Mouse (Mus musculus) spleen, adult 2 months (tissue): ENCODE results near the gene Mthfd1.

Source experiments
- CTCF ChIP-seq: fragments of 200-500 bp; IDR thresholded peaks from 2 replicates; pipeline ENCODE4 v1.5.1; 2011; ENCODE audit warnings: mild to moderate bottlenecking, inconsistent platforms; ENCODE audit not compliant: insufficient read depth, insufficient read length, insufficient replicate concordance; ENCODE audit errors: extremely low read depth
- POLR2A ChIP-seq: fragments of 200-500 bp; IDR thresholded peaks from 2 replicates; pipeline ENCODE4 v1.6.1; 2011; ENCODE audit warnings: low read depth, low read length, inconsistent platforms

DNA sequence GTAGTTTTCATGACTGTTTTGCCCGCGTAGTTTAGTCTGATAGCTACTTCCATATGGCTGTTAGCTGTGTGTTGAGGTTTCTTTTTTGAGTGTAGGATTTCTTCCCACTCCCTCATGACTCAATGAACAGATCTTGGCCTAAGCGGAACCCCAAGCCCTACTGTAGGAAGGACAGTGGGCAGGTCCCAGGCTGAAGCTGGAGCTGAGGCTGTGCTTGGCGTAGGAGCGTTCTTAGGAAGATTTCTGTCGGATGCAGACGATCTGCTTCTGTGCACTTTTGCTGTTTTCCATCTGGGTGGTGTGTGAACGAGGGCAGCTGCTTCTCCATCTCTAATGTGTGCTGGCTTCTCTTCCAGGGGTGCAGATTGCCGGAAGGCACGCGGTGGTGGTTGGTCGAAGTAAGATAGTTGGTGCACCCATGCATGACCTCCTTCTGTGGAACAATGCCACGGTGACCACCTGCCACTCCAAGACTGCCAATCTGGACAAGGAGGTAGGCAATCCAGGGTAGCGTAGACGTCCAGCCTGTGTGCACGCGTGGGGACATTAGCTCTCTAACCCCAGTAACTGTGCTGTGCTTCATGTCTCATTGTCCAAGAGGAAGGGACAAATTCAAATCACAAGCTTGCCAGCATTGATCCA lies 27.6 kb downstream of the Mthfd1 start:
- TF ChIP-seq CTCF (no peak), POLR2A (no peak)
